Mouse (Mus musculus) midbrain, embryonic 16.5 days (tissue): ENCODE data around the gene Klhl21. TPM values are rescaled to one million over a fixed set of nuclear protein-coding genes. Genes with fewer than 3 reads are reported as not detected.

Experiments used
- ATAC-seq: fragments of 200-750 bp; cut with Nextera tagmentation; 2 replicates; pipeline ENCODE4 v1.8.0; 2017; ENCODE audit warnings: moderate TSS enrichment
- H3K27ac ChIP-seq: fragments of 300-500 bp; sonication (generic); 2 replicates; pipeline ENCODE4 v1.5.1; 2014; ENCODE audit warnings: mild to moderate bottlenecking, low read length, mixed read lengths
- H3K27me3 ChIP-seq: fragments of 300-500 bp; sonication (generic); 2 replicates; pipeline ENCODE4 v1.6.1; 2014; ENCODE audit warnings: low read depth, low read length, mixed read lengths; ENCODE audit not compliant: control insufficient read depth, insufficient read depth
- H3K36me3 ChIP-seq: fragments of 300-500 bp; sonication (generic); 2 replicates; pipeline ENCODE4 v1.6.1; 2014; ENCODE audit warnings: mild to moderate bottlenecking, low read length, moderate library complexity, mixed read lengths; ENCODE audit not compliant: control insufficient read depth, insufficient read depth
- H3K4me1 ChIP-seq: fragments of 300-500 bp; sonication (generic); 2 replicates; pipeline ENCODE4 v1.6.1; 2014; ENCODE audit warnings: mild to moderate bottlenecking, low read length, mixed read lengths; ENCODE audit not compliant: control insufficient read depth, insufficient read depth
- H3K4me2 ChIP-seq: fragments of 300-500 bp; sonication (generic); 2 replicates; pipeline ENCODE4 v1.6.1; 2014; ENCODE audit warnings: mild to moderate bottlenecking, low read length, mixed read lengths
- H3K4me3 ChIP-seq: fragments of 300-500 bp; sonication (generic); 2 replicates; pipeline ENCODE4 v1.5.1; 2014; ENCODE audit warnings: low read depth, mild to moderate bottlenecking, low read length, moderate library complexity, mixed read lengths
- H3K9ac ChIP-seq: fragments of 300-500 bp; sonication (generic); 2 replicates; pipeline ENCODE4 v1.6.1; 2014; ENCODE audit warnings: low read depth, low read length, mixed read lengths
- H3K9me3 ChIP-seq: fragments of 300-500 bp; sonication (generic); replicated peaks from 2 replicates; pipeline ENCODE4 v1.6.1; 2014; ENCODE audit warnings: mild to moderate bottlenecking, low read length, mixed read lengths; ENCODE audit not compliant: control insufficient read depth, poor library complexity, severe bottlenecking
- whole genome bisulfite sequencing: fragments of 180-500 bp; shearing (Covaris S2); extraction: QIAGEN DNeasy Blood & Tissue Kit; methylation state at CpG from one replicate; pipeline ENCODE4 v1.1.7; 2014; 5-methylcytosine and 5-hydroxymethylcytosine counted together
- polyA plus RNA-seq: library from polyadenylated mRNA; unstranded; fragments of >200 nt; fragmentation: Nextera tagmentation; extraction: Ambion mirVana; gene quantifications from 2 replicates; pipeline ENCODE4 v1.2.1, GENCODE M21; 2015

The Klhl21 gene
- polyA plus RNA-seq, 1 experiment from 2014 or later = 3.0 TPM

DNA sequence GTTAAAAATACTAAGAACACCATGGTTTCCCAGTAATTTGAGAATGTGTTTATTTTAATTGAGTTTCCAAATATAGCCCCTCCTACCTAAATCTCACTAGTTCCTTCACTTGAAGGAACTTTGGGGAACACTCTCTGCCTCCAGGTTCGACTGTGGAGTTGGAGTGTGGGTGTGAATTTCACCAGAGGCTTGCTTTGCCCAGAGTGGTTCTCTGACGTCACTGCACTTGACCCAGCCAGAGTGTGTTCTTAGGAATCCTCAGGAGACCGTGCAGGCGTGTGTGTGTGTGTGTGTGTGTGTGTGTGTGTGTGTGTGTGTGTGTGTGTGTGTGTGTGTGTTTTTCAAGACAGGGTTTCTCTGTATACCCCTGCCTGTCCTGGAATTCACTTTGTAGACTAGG is 7.7 kb upstream of the Klhl21 start:
- 50% methylated on average over 4 of the region's 4 CpGs for WGBS
- Histone ChIP-seq H3K9me3 (no peaks in the 10 kb centered on the region), H3K4me1 (peaks cover 7% of the 10 kb centered on the region), H3K4me2 (no peak overlapping the region), H3K9ac (no peak overlapping the region), H3K27me3 (no peaks in the 10 kb centered on the region), H3K27ac (no peak overlapping the region), H3K36me3 (no peaks in the 10 kb centered on the region), H3K4me3 (no peak overlapping the region)
- no peak for ATAC-seq

GRCm38 (mm10) chr4:152001335-152001734 is 7.3 kb upstream of the Klhl21 start:
- H3K4me3 ChIP-seq = no peak overlapping the region
- no peaks in the 10 kb centered on the region for H3K9me3 ChIP-seq
- WGBS = 60% methylated on average over 4 of the region's 4 CpGs
- H3K27ac ChIP-seq = no peak overlapping the region
- H3K27me3 ChIP-seq = no peaks in the 10 kb centered on the region
- no peaks in the 10 kb centered on the region for H3K36me3 ChIP-seq
- peaks cover 7% of the 10 kb centered on the region for H3K4me1 ChIP-seq
- ATAC-seq = no peak
- H3K9ac ChIP-seq = no peak overlapping the region
- H3K4me2 ChIP-seq = no peak overlapping the region

GRCm38 (mm10) chr4:152002063-152002462 is 6.5 kb upstream of the Klhl21 start:
- H3K36me3 ChIP-seq = no peaks in the 10 kb centered on the region
- no peaks in the 10 kb centered on the region for H3K9me3 ChIP-seq
- no peak overlapping the region for H3K4me2 ChIP-seq
- H3K4me3 ChIP-seq = no peak overlapping the region
- ATAC-seq = no peak
- H3K27ac ChIP-seq = no peak overlapping the region
- H3K27me3 ChIP-seq = peaks cover 5% of the 10 kb centered on the region
- no peak overlapping the region for H3K9ac ChIP-seq
- 95% methylated on average over 3 of the region's 3 CpGs for WGBS
- peaks cover 5% of the 10 kb centered on the region for H3K4me1 ChIP-seq

GRCm38 (mm10) chr4:152006137-152006536 is 2.5 kb upstream of the Klhl21 start:
- Histone ChIP-seq H3K27ac (no peak overlapping the region), H3K27me3 (peaks cover 13% of the 10 kb centered on the region), H3K9ac (no peak overlapping the region), H3K9me3 (no peaks in the 10 kb centered on the region), H3K36me3 (no peaks in the 10 kb centered on the region), H3K4me1 (peaks cover 21% of the 10 kb centered on the region), H3K4me3 (no peak overlapping the region), H3K4me2 (no peak overlapping the region)
- 84% methylated on average over 6 of the region's 6 CpGs for WGBS
- ATAC-seq = no peak

DNA sequence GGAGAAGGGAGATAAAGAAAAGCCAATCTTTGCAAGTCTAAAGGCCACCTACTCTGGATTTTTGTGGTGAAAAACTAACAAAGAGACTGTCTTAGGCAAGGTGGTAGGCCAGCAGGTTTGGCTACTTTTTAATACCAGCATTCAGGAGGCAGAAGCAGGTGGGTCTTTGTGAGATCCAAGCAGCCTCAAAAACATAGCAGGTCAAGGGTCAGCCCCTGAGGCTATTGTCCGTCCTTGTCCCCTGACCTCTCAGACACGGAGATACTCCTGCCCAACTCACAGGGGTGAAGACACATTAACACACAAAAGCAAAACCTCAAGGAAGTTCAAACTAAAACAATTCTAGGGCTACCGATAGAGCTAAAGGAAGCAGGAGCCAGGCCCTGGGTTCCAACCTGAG is 1.8 kb upstream of the Klhl21 start:
- H3K4me1 ChIP-seq = peaks cover 24% of the 10 kb centered on the region
- no peak overlapping the region for H3K4me3 ChIP-seq
- H3K27me3 ChIP-seq = peaks cover 16% of the 10 kb centered on the region
- H3K9ac ChIP-seq = no peak overlapping the region
- H3K36me3 ChIP-seq = no peaks in the 10 kb centered on the region
- no peaks in the 10 kb centered on the region for H3K9me3 ChIP-seq
- ATAC-seq = no peak
- WGBS = 16% methylated on average over 3 of the region's 3 CpGs
- H3K27ac ChIP-seq = no peak overlapping the region
- no peak overlapping the region for H3K4me2 ChIP-seq

GRCm38 (mm10) chr4:152007481-152008147 is 989 bp upstream of the Klhl21 start:
- H3K4me3 ChIP-seq = peak overlapping the region; percentile 77; the same call in 1 of the 2 replicates
- no peak overlapping the region for H3K27ac ChIP-seq
- H3K36me3 ChIP-seq = no peaks in the 10 kb centered on the region
- H3K9me3 ChIP-seq = no peaks in the 10 kb centered on the region
- H3K9ac ChIP-seq = no peak overlapping the region
- H3K4me1 ChIP-seq = peaks cover 24% of the 10 kb centered on the region
- peak overlapping the region; percentile 99 for H3K4me2 ChIP-seq
- ATAC-seq = no peak
- 8% methylated on average over 8 of the region's 8 CpGs for WGBS
- H3K27me3 ChIP-seq = peaks cover 16% of the 10 kb centered on the region

DNA sequence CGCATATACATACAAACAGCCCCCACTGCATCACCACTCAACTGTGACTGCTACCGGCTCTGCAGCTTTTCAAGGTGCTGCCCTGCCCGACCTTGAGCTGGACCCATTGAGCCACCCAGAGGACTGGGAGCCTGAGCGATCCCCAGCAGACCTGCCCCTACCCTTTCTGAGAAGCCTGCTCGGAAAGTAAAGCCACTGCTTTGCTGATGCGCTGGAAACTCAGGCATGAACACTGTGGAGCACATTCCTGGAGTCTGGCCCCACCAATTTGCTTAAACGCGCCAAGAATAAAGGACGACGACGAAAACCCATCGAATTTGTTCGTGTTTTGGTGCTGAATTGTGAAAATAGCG is 479 bp upstream of the Klhl21 start:
- 1% methylated on average over 14 of the region's 14 CpGs for WGBS
- Histone ChIP-seq H3K9ac (peak overlapping the region; percentile 73), H3K4me3 (peak overlapping the region; percentile 77), H3K36me3 (no peaks in the 10 kb centered on the region), H3K27me3 (peaks cover 16% of the 10 kb centered on the region), H3K4me1 (peaks cover 24% of the 10 kb centered on the region), H3K4me2 (peak overlapping the region; percentile 99), H3K27ac (no peak overlapping the region), H3K9me3 (no peaks in the 10 kb centered on the region)
- ATAC-seq = peak; percentile 22; the same call in 1 of the 2 replicates

GRCm38 (mm10) chr4:152009076-152010051 is 761 bp downstream of the Klhl21 start:
- H3K9me3 ChIP-seq = no peaks in the 10 kb centered on the region
- peak overlapping the region; percentile 72 for H3K27ac ChIP-seq
- peaks cover 24% of the 10 kb centered on the region for H3K4me1 ChIP-seq
- ATAC-seq = peak; percentile 75
- H3K9ac ChIP-seq = peak overlapping the region; percentile 73
- WGBS = under 1% methylated on average over 104 of the region's 115 CpGs
- peak overlapping the region; percentile 77 for H3K4me3 ChIP-seq
- H3K36me3 ChIP-seq = no peaks in the 10 kb centered on the region
- H3K4me2 ChIP-seq = peak overlapping the region; percentile 99
- peaks cover 16% of the 10 kb centered on the region for H3K27me3 ChIP-seq
